Mouse (Mus musculus): ENCODE measurements at regions not wholly inside any gene's neighbourhood (a gene's known extent, or its start where the extent isn't known, plus 50 kb on each side); places are given as distances from the start of the nearest gene placed in this dataset.

- TF ChIP-seq EP300 (optimal IDR thresholded peaks at IDR 0.05): no peak
- TF ChIP-seq CTCF (IDR thresholded peaks at IDR 0.05; ENCODE audit: low read depth): no peak
These were observed 137.6 kb upstream of the Hmgn3 start for GRCm38 (mm10) chr9:83284097-83284496.

Data from stomach, postnatal 0 days (tissue).